ENCODE assay signal across 8 mouse cellular contexts in genomic region chr1:13427501-13428207, GRCm38 (mm10).
DNase-seq lines count a peak whose midpoint lies in the region; ATAC-seq and TF ChIP-seq lines count a peak whose summit lies in the region.
"Had no signal": no experiment of that assay in that cellular context is flagged by ENCODE, and none has a peak within 500 bp of the region (broad histone marks: within the 10 kb centered on the region; RNA-seq: fewer than 3 reads in every experiment).

No protein-coding gene starts in this region.

- no peak overlapping the region for H3K4me2 ChIP-seq in limb, embryonic 12.5 days
- H3K4me2 ChIP-seq in embryonic facial prominence, embryonic 13.5 days: no peak overlapping the region
- peak overlapping the region; percentile 44 for H3K4me2 ChIP-seq in myocyte (ENCODE audit: low read depth)

- H3K36me3 ChIP-seq in limb, embryonic 12.5 days: no peaks in the 10 kb centered on the region
- H3K36me3 ChIP-seq in limb, embryonic 10.5 days: no peaks in the 10 kb centered on the region
- no peaks in the 10 kb centered on the region for H3K36me3 ChIP-seq in embryonic facial prominence, embryonic 13.5 days
- no peaks in the 10 kb centered on the region for H3K36me3 ChIP-seq in myocyte (ENCODE audit: control insufficient read depth, insufficient read depth)
- no peaks in the 10 kb centered on the region for H3K36me3 ChIP-seq in hindbrain, embryonic 10.5 days
- H3K36me3 ChIP-seq: kidney, embryonic 15.5 days had no signal

- no peaks in the 10 kb centered on the region for H3K79me2 ChIP-seq in myocyte (ENCODE audit: control insufficient read depth, insufficient read depth)

- DNase-seq in limb, embryonic 10.5 days (ENCODE audit: low spot score): no peak
- peak; percentile 61 for DNase-seq in MEL-GATA-1-ER (ENCODE audit: extremely low read depth, low read depth)
- DNase-seq in thymus, postnatal 0 days (ENCODE audit: low spot score): no peak
- no peak for DNase-seq in hindbrain, embryonic 10.5 days (ENCODE audit: low spot score)

- H3K27me3 ChIP-seq in limb, embryonic 12.5 days: no peaks in the 10 kb centered on the region
- no peaks in the 10 kb centered on the region for H3K27me3 ChIP-seq in limb, embryonic 10.5 days (ENCODE audit: low read depth, poor library complexity, severe bottlenecking)
- no peaks in the 10 kb centered on the region for H3K27me3 ChIP-seq in embryonic facial prominence, embryonic 13.5 days
- H3K27me3 ChIP-seq in myocyte (ENCODE audit: control insufficient read depth, insufficient read depth, insufficient read length): no peaks in the 10 kb centered on the region
- H3K27me3 ChIP-seq in hindbrain, embryonic 10.5 days (ENCODE audit: insufficient read depth, poor library complexity, severe bottlenecking): no peaks in the 10 kb centered on the region
- H3K27me3 ChIP-seq: kidney, embryonic 15.5 days had no signal

- TF ChIP-seq POLR2A in myocyte (IDR thresholded peaks at IDR 0.05; ENCODE audit: insufficient read length, low read depth): no peak

- ATAC-seq in limb, embryonic 12.5 days (ENCODE audit: insufficient number of reproducible peaks, insufficient read depth, low FRiP score, low TSS enrichment, low read depth): no peak
- ATAC-seq in embryonic facial prominence, embryonic 13.5 days (ENCODE audit: insufficient number of reproducible peaks, insufficient read depth, low FRiP score, low TSS enrichment, low read depth): no peak

- 72% methylated on average over 11 of the region's 11 CpGs for WGBS in limb, embryonic 12.5 days
- 82% methylated on average over 11 of the region's 11 CpGs for WGBS in limb, embryonic 10.5 days
- WGBS in embryonic facial prominence, embryonic 13.5 days: 42% methylated on average over 11 of the region's 11 CpGs
- WGBS in hindbrain, embryonic 10.5 days: 83% methylated on average over 11 of the region's 11 CpGs

- no peak overlapping the region for H3K4me3 ChIP-seq in limb, embryonic 12.5 days (replicated peaks)
- H3K4me3 ChIP-seq in limb, embryonic 10.5 days: no peak overlapping the region
- H3K4me3 ChIP-seq in embryonic facial prominence, embryonic 13.5 days: no peak overlapping the region
- H3K4me3 ChIP-seq in myocyte: no peak overlapping the region
- H3K4me3 ChIP-seq in hindbrain, embryonic 10.5 days: no peak overlapping the region

- peaks cover 2% of the 10 kb centered on the region for H3K4me1 ChIP-seq in limb, embryonic 12.5 days (replicated peaks)
- H3K4me1 ChIP-seq in limb, embryonic 10.5 days: 0 out of 2 replicates have a peak, but pooled peaks cover 6% of the 10 kb centered on the region
- H3K4me1 ChIP-seq in embryonic facial prominence, embryonic 13.5 days: peaks cover 23% of the 10 kb centered on the region
- H3K4me1 ChIP-seq in hindbrain, embryonic 10.5 days (replicated peaks): peaks cover 8% of the 10 kb centered on the region; the same call in 1 of the 2 replicates

- 0 out of 2 replicates have a peak overlapping the region, but pooled peaks have one; percentile 23 for H3K27ac ChIP-seq in limb, embryonic 12.5 days
- H3K27ac ChIP-seq in limb, embryonic 10.5 days: no peak overlapping the region
- peak overlapping the region; percentile 80 for H3K27ac ChIP-seq in embryonic facial prominence, embryonic 13.5 days
- H3K27ac ChIP-seq in hindbrain, embryonic 10.5 days: no peak overlapping the region
- H3K27ac ChIP-seq: kidney, embryonic 15.5 days had no signal

- no peaks in the 10 kb centered on the region for H3K9me3 ChIP-seq in limb, embryonic 12.5 days
- H3K9me3 ChIP-seq in limb, embryonic 10.5 days (replicated peaks): no peaks in the 10 kb centered on the region
- H3K9me3 ChIP-seq in embryonic facial prominence, embryonic 13.5 days: no peaks in the 10 kb centered on the region
- no peaks in the 10 kb centered on the region for H3K9me3 ChIP-seq in hindbrain, embryonic 10.5 days
- H3K9me3 ChIP-seq: kidney, embryonic 15.5 days had no signal

- no peak overlapping the region for H3K9ac ChIP-seq in limb, embryonic 12.5 days (replicated peaks)
- H3K9ac ChIP-seq in embryonic facial prominence, embryonic 13.5 days: no peak overlapping the region
- H3K9ac ChIP-seq: kidney, embryonic 15.5 days had no signal

- no peak overlapping the region for H3ac ChIP-seq in myocyte (ENCODE audit: control insufficient read depth, insufficient read length)

TF ChIP-seq in myocyte, 11 proteins besides CTCF, POLR2A, EP300 and RAD21:
- peak; percentile 39 for TF ChIP-seq TCF12 (IDR thresholded peaks at IDR 0.05; ENCODE audit: insufficient read depth, poor library complexity, severe bottlenecking)
- no peak for TF ChIP-seq USF1 (IDR thresholded peaks at IDR 0.05; ENCODE audit: low read depth)
- peak; percentile 46 for TF ChIP-seq TCF3 (IDR thresholded peaks at IDR 0.05; ENCODE audit: insufficient read length, low read depth)
- no peak for TF ChIP-seq MAX (IDR thresholded peaks at IDR 0.05; ENCODE audit: low read depth)
- peak in 2 of 3 experiments; percentile 42 to 68 for TF ChIP-seq MYOG (IDR thresholded peaks at IDR 0.05; ENCODE audit: control insufficient read depth in 1 of 3, insufficient read depth in 1 of 3, insufficient read length in 2 of 3, low read depth in 2 of 3)
- TF ChIP-seq MYOD1 (IDR thresholded peaks at IDR 0.05; ENCODE audit: control insufficient read depth in 1 of 3, insufficient read length in 2 of 3, low read depth in 2 of 3): peak in 2 of 3 experiments; percentile 85 to 90
- TF ChIP-seq CEBPB (IDR thresholded peaks at IDR 0.05; ENCODE audit: insufficient read depth, poor library complexity, severe bottlenecking): no peak

Comparison
In these comparisons a context has a peak if more than half of its experiments do, and no peak if none do; other contexts are left out.
1. H3K27ac ChIP-seq: peak in limb, embryonic 12.5 days (single experiment) and embryonic facial prominence, embryonic 13.5 days (single experiment); none in limb, embryonic 10.5 days (single experiment) and hindbrain, embryonic 10.5 days (single experiment).